Mouse (Mus musculus) brown adipose tissue, adult 24 weeks (tissue): ENCODE measurements around the gene Cldn22. TPM values are rescaled to one million over a fixed set of nuclear protein-coding genes. Genes with fewer than 3 reads are reported as not detected.
"Not testable (repeated sequence)": the region's sequence is repeated elsewhere in the genome, so short reads cannot be mapped to it uniquely, and the experiment has no call there.

ENCODE experiments used
- H3K27ac ChIP-seq: fragments of 200-500 bp; replicated peaks from 2 replicates; pipeline ENCODE4 v1.5.1; 2012; ENCODE audit warnings: low read depth, mild to moderate bottlenecking, low read length
- H3K4me1 ChIP-seq: fragments of 200-500 bp; 2 replicates; pipeline ENCODE4 v1.6.1; 2012; ENCODE audit warnings: low read length, mixed read lengths; ENCODE audit not compliant: control insufficient read depth, insufficient read depth, insufficient read length
- H3K4me3 ChIP-seq: fragments of 200-500 bp; 2 replicates; pipeline ENCODE4 v1.5.1; 2012; ENCODE audit warnings: low read depth, mild to moderate bottlenecking, low read length, moderate library complexity; ENCODE audit not compliant: insufficient read depth
- polyA plus RNA-seq: library from polyadenylated mRNA; stranded (reverse); fragments of >200 nt; gene quantifications from 2 replicates; pipeline ENCODE4 v1.2.4, GENCODE M21; 2012; ENCODE audit not compliant: missing spikeins, insufficient read depth, insufficient read length

Cldn22 gene
- polyA plus RNA-seq, 1 experiment: 3.5 TPM

GRCm38 (mm10) chr8:47819034-47819433 is 5.2 kb upstream of the Cldn22 start:
- Histone ChIP-seq H3K4me1 (no peaks in the 10 kb centered on the region), H3K4me3 (no peak overlapping the region), H3K27ac (no peak overlapping the region)

GRCm38 (mm10) chr8:47820914-47821772 is 3.1 kb upstream of the Cldn22 start:
- Histone ChIP-seq H3K27ac (no peak overlapping the region), H3K4me3 (no peak overlapping the region), H3K4me1 (no peaks in the 10 kb centered on the region)

GRCm38 (mm10) chr8:47821843-47822242 is 2.4 kb upstream of the Cldn22 start, which contains the start of gene Cldn24:
Gene Cldn24 (plus strand): TSS chr8:47822143.
- H3K4me3 ChIP-seq: no peak within 1 kb of the TSS
- no peaks in the 10 kb centered on the region for H3K4me1 ChIP-seq
- H3K27ac ChIP-seq: no peak within 1 kb of the TSS

GRCm38 (mm10) chr8:47822541-47822940 is 1.7 kb upstream of the Cldn22 start:
- not testable (repeated sequence) for H3K4me3 ChIP-seq, H3K4me1 ChIP-seq, H3K27ac ChIP-seq

GRCm38 (mm10) chr8:47823777-47824176 is 505 bp upstream of the Cldn22 start:
- no peak overlapping the region for H3K27ac ChIP-seq
- no peak overlapping the region for H3K4me3 ChIP-seq
- no peaks in the 10 kb centered on the region for H3K4me1 ChIP-seq

- no peak overlapping the region for H3K4me3 ChIP-seq
- no peak overlapping the region for H3K27ac ChIP-seq
- no peaks in the 10 kb centered on the region for H3K4me1 ChIP-seq
Measured at GRCm38 (mm10) chr8:47825596-47825995, 1.3 kb downstream of the Cldn22 start.

GRCm38 (mm10) chr8:47826911-47827310 is 2.6 kb downstream of the Cldn22 start:
- Histone ChIP-seq H3K4me3 (no peak overlapping the region), H3K27ac (no peak overlapping the region), H3K4me1 (no peaks in the 10 kb centered on the region)

GRCm38 (mm10) chr8:47832616-47833015 is 8.3 kb downstream of the Cldn22 start:
- Histone ChIP-seq H3K4me3 (no peak overlapping the region), H3K27ac (no peak overlapping the region), H3K4me1 (no peaks in the 10 kb centered on the region)

GRCm38 (mm10) chr8:47833944-47834343 is 9.7 kb downstream of the Cldn22 start:
- Histone ChIP-seq H3K27ac (no peak overlapping the region), H3K4me1 (no peaks in the 10 kb centered on the region), H3K4me3 (no peak overlapping the region)

GRCm38 (mm10) chr8:47843063-47843462 is 18.8 kb downstream of the Cldn22 start:
- Histone ChIP-seq H3K4me1 (no peaks in the 10 kb centered on the region), H3K4me3 (no peak overlapping the region), H3K27ac (no peak overlapping the region)

- no peak overlapping the region for H3K4me3 ChIP-seq
- H3K27ac ChIP-seq: no peak overlapping the region
- H3K4me1 ChIP-seq: no peaks in the 10 kb centered on the region
Measured at GRCm38 (mm10) chr8:47843651-47844050, 19.4 kb downstream of the Cldn22 start.

- Histone ChIP-seq H3K4me3 (no peak overlapping the region), H3K4me1 (no peaks in the 10 kb centered on the region), H3K27ac (no peak overlapping the region)
Measured at GRCm38 (mm10) chr8:47845956-47846355, 21.7 kb downstream of the Cldn22 start.

GRCm38 (mm10) chr8:47847161-47847560 is 22.9 kb downstream of the Cldn22 start:
- Histone ChIP-seq H3K4me1 (no peaks in the 10 kb centered on the region), H3K4me3 (no peak overlapping the region), H3K27ac (no peak overlapping the region)

GRCm38 (mm10) chr8:47847931-47848330 is 23.6 kb downstream of the Cldn22 start:
- Histone ChIP-seq H3K27ac (no peak overlapping the region), H3K4me3 (no peak overlapping the region), H3K4me1 (no peaks in the 10 kb centered on the region)

- no peaks in the 10 kb centered on the region for H3K4me1 ChIP-seq
- no peak overlapping the region for H3K4me3 ChIP-seq
- H3K27ac ChIP-seq: no peak overlapping the region
Measured at GRCm38 (mm10) chr8:47849842-47850241, 25.6 kb downstream of the Cldn22 start.

GRCm38 (mm10) chr8:47851824-47852502 is 27.7 kb downstream of the Cldn22 start:
- H3K4me3 ChIP-seq: peak overlapping the region; percentile 10
- no peaks in the 10 kb centered on the region for H3K4me1 ChIP-seq
- 0 out of 2 replicates have a peak overlapping the region, but pooled peaks have one; percentile 23 for H3K27ac ChIP-seq
